Mouse (Mus musculus) gastrocnemius, adult 18-20 months (tissue): ENCODE data around the gene Klk12. TPM values are rescaled to one million over a fixed set of nuclear protein-coding genes. Genes with fewer than 3 reads are reported as not detected.

Experiments
- DNase-seq: peaks from one replicate; pipeline ENCODE4 v3.0.0; 2021; ENCODE audit warnings: low spot score
- long read RNA-seq, 2 experiments: library from polyadenylated mRNA; stranded (forward); transcript quantifications; one replicate each; pipeline ENCODE4 v2.0.0; 2021
- total RNA-seq, 2 experiments: library from RNA; stranded (reverse); gene quantifications; 2 replicates each; pipeline ENCODE4 v1.2.3; 2021

Klk12 gene
- total RNA-seq = not detected
- long read RNA-seq, experiment 1 = 0 reads
- long read RNA-seq, experiment 2 = 0 reads

GRCm38 (mm10) chr7:43768597-43768996 is at the start of gene Klk12:
Klk12 (plus strand) TSS chr7:43768897.
- DNase-seq = no peak

- peak; percentile 10 for DNase-seq
Measured at GRCm38 (mm10) chr7:43747788-43748187, 20.9 kb upstream of the Klk12 start.

- DNase-seq = no peak
Measured at GRCm38 (mm10) chr7:43752806-43753205, 15.9 kb upstream of the Klk12 start.

GRCm38 (mm10) chr7:43766484-43766883 is 2.2 kb upstream of the Klk12 start:
- DNase-seq = no peak

DNA sequence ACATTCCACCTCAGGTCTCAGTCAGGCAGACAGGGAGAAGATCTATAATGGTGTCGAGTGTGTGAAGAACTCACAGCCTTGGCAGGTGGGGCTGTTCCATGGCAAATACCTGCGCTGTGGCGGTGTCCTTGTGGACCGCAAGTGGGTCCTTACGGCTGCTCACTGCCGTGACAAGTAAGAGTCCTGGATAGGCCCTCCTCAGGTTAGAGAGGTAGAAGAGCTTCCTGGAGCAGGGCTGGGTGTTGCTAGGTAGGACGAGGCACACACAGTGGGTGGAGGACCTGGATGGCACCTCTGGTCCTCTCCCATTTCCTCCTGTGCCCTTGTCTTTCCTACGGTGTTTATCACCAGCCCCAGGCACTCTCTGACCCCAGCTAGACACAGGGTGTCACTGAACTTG is 939 bp downstream of the Klk12 start:
- DNase-seq = no peak

GRCm38 (mm10) chr7:43770701-43771100 is 2.0 kb downstream of the Klk12 start:
- no peak for DNase-seq

DNA sequence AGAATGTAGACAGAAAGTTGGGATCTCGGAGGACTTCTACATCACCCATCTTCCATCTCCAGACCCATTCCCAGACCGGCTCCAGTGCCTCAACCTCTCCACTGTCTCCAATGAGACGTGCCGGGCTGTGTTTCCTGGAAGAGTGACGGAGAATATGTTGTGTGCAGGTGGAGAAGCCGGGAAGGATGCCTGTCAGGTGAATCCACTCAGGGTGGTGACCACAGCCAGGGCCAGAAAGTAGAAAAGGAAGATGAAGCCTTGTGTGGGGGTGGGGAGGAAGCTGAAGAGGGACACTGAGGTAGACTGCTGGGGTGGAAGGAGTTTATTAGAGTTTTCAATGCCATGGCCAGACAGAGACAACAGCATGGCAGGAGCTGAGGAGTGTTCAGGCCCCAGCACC is 3.2 kb downstream of the Klk12 start:
- no peak for DNase-seq

DNA sequence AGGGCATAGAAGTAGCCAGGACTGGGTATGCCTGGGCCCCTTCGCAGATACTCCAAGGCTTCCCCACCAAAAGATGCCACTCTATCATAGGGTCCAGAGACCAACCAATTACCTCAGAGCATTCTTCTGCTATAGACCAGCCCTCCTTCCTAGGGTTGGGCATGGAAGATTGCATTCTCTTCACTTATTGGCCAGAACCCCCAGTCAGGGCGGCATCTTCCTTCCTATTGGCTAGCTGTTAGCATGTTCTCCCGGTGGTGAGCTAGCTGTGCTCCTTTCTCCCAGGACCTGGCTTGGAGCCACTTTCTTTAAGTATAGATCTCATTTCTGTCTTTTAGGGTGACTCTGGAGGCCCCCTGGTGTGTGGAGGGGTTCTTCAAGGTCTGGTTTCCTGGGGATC is 4.2 kb downstream of the Klk12 start:
- DNase-seq = no peak

- no peak for DNase-seq
Measured at GRCm38 (mm10) chr7:43774364-43774763, 5.7 kb downstream of the Klk12 start, which contains the start of gene Klk11. Klk11 (plus strand) TSS chr7:43774604.

GRCm38 (mm10) chr7:43774802-43775201 is 6.1 kb downstream of the Klk12 start:
- no peak for DNase-seq

DNA sequence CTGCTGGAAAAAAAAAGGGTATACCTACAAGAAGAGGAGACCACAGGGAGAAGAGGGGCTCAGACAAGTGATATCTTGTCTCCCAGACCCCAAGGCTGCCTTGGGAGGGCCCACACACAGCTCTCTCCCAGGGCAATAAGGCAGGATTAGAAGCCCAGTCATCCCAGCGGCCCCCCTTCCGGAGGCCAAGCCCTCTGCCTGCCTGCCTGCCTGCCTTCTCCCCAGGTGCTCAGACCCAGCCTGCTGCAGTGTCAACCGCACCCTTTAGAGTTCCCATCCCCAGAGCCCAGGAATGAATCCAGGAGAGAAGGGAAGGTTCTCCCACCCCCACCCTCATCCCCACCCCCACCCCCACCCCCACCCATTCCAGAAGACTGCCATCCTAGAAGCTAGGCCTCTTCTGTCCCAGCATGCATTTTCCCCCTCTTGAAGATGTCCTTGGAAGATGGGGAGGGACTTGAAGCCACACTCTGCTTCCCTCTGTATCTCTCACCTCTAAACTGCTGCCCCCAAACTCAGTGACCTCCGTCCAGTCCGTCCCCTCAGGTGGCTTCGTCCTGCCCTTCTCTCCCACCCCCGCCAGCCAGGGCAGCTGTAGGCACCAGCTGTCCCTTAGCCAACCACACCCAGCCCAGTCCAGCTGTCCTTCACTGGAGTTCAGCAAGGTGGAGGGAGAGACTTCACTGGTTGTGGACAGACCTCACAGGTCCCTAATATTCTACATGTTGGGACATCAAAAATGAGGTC is 6.8 kb downstream of the Klk12 start:
- DNase-seq = no peak

GRCm38 (mm10) chr7:43776506-43776905 is 7.8 kb downstream of the Klk12 start:
- no peak for DNase-seq

DNA sequence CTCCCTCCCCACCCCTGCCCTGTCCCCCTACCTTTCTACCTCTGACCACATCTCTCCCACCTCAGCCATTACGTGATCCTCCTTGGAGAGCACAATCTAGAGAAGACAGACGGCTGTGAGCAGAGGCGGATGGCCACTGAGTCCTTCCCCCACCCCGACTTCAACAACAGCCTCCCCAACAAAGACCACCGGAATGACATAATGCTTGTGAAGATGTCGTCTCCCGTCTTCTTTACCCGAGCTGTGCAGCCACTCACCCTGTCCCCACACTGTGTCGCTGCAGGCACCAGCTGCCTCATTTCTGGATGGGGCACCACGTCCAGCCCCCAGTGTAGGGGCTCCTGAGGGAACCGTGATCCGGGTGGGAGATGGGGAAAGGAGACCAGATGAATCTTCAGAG is 8.7 kb downstream of the Klk12 start:
- no peak for DNase-seq

GRCm38 (mm10) chr7:43778176-43778970 is 9.7 kb downstream of the Klk12 start:
- DNase-seq = no peak

- no peak for DNase-seq
Measured at GRCm38 (mm10) chr7:43780241-43780640, 11.5 kb downstream of the Klk12 start.

DNA sequence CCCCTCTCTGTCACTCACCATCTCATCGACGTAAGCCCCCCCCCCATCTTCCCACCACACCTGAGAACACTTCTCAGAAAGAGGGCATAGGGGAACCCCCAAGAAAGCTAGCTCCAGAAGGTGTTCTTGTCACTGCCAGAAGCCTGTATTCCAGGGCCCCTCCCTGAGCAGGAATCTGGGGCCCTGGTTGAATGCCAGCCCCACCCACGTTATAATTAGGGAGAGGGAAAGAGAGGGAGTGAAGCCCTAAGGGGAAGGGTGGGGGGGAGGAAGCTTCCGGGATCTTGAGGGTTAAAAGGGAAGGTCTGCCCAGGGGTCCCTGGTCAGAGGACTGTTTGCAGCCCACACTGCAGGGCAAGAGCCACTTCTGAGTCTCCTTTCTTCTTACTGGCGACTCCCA is 12.0 kb downstream of the Klk12 start, which contains the start of gene Klk10:
TSS of gene Klk10 (plus strand) at position 290 of the 400 bp plus-strand sequence.
- no peak for DNase-seq

DNA sequence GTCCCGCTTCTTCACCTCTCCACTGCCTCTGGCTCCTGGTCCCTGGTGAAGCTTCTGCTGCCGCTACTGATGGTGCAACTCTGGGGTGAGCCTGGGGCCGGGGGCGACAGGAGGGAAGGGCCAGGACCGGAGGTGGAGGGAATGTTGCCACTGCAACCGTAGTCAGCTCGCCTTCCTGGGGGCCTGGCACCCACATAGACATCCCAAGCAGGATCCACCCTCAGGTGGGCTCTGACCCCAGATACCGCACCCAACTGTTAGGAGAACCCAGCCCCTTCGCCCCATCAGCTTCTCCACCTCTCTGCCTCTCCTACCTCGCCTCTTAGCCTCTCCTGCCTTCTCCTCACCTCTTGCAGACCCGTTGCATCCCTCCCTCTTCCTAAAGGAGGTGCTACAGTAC is 12.8 kb downstream of the Klk12 start:
- no peak for DNase-seq

DNA sequence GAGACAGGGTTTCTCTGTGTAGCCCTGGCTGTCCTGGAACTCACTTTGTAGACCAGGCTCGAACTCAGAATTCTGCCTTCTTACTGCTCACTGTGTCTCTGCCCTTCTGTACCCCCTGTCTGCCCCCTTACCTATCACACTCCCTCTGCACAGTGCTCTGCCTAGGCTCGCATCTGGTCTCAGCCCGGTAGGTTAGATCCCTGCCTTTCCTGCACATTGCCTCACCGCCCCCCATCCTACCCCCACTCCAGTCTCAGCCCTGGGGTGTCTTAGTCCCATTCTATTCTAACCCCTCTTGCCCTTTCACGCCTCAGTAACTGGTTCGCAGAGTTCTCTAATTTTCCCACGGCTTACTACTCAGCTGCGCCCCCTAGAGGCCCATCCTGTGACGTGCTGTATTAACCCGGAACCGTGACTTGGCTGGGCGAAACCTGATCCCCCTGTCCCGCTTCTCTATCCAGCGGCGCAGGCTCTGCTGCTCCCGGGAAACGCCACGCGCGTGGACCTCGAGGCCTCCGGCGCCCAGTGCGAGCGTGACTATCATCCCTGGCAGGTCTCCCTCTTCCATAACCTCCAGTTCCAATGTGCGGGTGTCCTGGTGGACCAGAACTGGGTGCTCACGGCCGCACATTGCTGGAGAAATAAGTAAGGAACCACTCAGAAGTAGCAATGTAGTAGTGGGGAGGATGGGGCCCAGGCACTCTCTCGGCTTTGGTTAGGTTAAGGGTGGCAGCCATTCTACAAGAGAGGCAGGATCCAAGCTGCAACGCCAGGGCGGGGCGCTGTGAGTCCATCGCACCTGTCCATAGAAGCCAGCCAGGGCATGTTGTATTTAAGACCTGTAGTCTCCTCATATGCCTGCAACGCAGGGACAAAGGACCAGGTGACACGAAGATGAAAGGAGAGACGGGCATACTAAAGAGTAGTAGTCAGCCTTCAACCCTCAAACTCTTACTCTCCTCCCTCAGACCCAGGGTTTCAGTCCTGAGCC is 13.9 kb downstream of the Klk12 start:
- DNase-seq = peak; percentile 63

- no peak for DNase-seq
Measured at GRCm38 (mm10) chr7:43785286-43785685, 16.6 kb downstream of the Klk12 start.

DNA sequence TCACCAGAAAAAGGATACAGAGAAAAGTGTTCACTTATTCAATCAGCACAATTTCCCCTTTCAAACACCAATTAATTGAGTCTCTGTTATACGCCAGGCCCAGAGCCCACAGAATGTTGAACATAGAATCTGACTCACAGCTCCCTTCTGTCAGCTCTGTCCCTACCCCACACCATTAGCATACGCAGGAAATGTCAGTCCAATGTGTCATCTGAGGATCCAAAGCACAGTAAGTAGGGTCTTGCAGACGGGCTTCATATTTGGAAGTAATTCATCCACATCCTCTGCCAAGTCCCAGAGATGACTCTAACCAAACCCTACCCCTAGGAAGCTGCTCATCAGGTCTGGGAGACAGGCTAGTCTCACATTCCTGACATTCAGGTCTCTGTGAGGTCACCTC is 19.4 kb downstream of the Klk12 start:
- DNase-seq = no peak

- DNase-seq = no peak
Measured at GRCm38 (mm10) chr7:43789295-43789694, 20.6 kb downstream of the Klk12 start.
